Mouse (Mus musculus) layer of hippocampus, adult 11-12 months (tissue): ENCODE results near the gene Gm7971.
"Not testable (repeated sequence)": the region's sequence is repeated elsewhere in the genome, so short reads cannot be mapped to it uniquely, and the experiment has no call there.

ENCODE experiments used
- DNase-seq: peaks from one replicate; pipeline ENCODE4 v3.0.0; 2022; ENCODE audit warnings: low spot score

Gene Gm7971

DNA sequence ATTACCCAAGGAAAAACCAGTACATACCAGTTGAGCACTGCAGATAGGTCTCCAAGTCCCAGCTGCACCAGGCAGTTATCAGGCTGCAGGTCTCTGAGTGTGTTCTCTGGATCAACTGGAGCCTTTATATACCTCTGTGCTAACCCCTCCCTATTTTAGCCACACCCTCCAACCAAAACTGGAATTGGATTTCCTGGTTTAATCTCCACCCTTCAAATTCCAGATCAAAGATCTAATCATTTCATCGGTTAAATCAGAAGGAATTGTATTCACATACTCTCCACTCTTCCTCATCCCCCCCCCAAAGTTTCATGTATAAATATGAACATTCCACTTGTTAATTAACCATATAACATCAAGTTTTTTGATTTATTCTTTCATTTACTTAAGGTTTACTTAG is at the start of gene Gm7971:
Gene Gm7971, minus strand, starts transcription at position 101 of the 400 bp plus-strand sequence.
- DNase-seq = not testable (repeated sequence)
